Mouse (Mus musculus) left cerebral cortex, postnatal 4 days (tissue): ENCODE results near the gene Polrmt. TPM values are rescaled to one million over a fixed set of nuclear protein-coding genes. Genes with fewer than 3 reads are reported as not detected.
A peak's percentile ranks its signal among the peaks of the same experiment; 100 is the strongest.

ENCODE experiments used
- DNase-seq: peaks from one replicate; pipeline ENCODE4 v3.0.0-alpha.2; 2022
- intact Hi-C: fragments of 180-260 bp; cut with DNase I; formaldehyde crosslinking; loops from one replicate; pipeline ENCODE4 v1.15.1; 2025
- total RNA-seq, 2 experiments: library from RNA; stranded (reverse); gene quantifications; 2 replicates each; pipeline ENCODE4 v1.2.3; 2021

The Polrmt gene
- total RNA-seq, 2 experiments from 2014 or later: 44.8 to 51.8 TPM

- intact Hi-C loops: no loop called here
These were observed 2.6 kb downstream of the Polrmt start for GRCm38 (mm10) chr10:79743650-79744365.

GRCm38 (mm10) chr10:79743161-79743560 lies 3.2 kb downstream of the Polrmt start:
- intact Hi-C loops: no loop called here
- DNase-seq: no peak

More at GRCm38 (mm10) chr10:79743650-79744365, 2.6 kb downstream of the Polrmt start:
- DNase-seq: no peak

GRCm38 (mm10) chr10:79740863-79741262 lies 5.5 kb downstream of the Polrmt start:
- DNase-seq: no peak
- intact Hi-C loops: no loop called here

GRCm38 (mm10) chr10:79739234-79739633 lies 7.1 kb downstream of the Polrmt start:
- no peak for DNase-seq
- intact Hi-C loops: loop anchor here (10.0 kb wide), 1 partner anchor 1816 kb away; the partner anchor contains the start of gene Aes

GRCm38 (mm10) chr10:79738259-79738658 lies 8.1 kb downstream of the Polrmt start:
- intact Hi-C loops: loop anchor here (10.0 kb wide), 1 partner anchor 1817 kb away; the partner anchor contains the start of gene Aes
- no peak for DNase-seq

GRCm38 (mm10) chr10:79736706-79737105 lies 9.7 kb downstream of the Polrmt start:
- DNase-seq: no peak

GRCm38 (mm10) chr10:79735361-79735760 lies 11.0 kb downstream of the Polrmt start:
- intact Hi-C loops: loop anchor here (10.0 kb wide), 1 partner anchor 1819 kb away; the partner anchor contains the start of gene Aes
- DNase-seq: no peak

More at GRCm38 (mm10) chr10:79736706-79737105, 9.7 kb downstream of the Polrmt start:
- intact Hi-C loops: loop anchor here (10.0 kb wide), 1 partner anchor 1818 kb away; the partner anchor contains the start of gene Aes

GRCm38 (mm10) chr10:79733847-79734246 lies 12.5 kb downstream of the Polrmt start:
- no peak for DNase-seq
- intact Hi-C loops: loop anchor here (10.0 kb wide), 1 partner anchor 1821 kb away; the partner anchor contains the start of gene Aes

- intact Hi-C loops: loop anchor here (10.0 kb wide), 1 partner anchor 1822 kb away; the partner anchor contains the start of gene Aes
- no peak for DNase-seq
These were observed 13.9 kb downstream of the Polrmt start for GRCm38 (mm10) chr10:79732500-79732899.

GRCm38 (mm10) chr10:79729357-79729965 lies 16.9 kb downstream of the Polrmt start:
- DNase-seq: peak; percentile 63
- intact Hi-C loops: no loop called here

GRCm38 (mm10) chr10:79728323-79729249 lies 17.8 kb downstream of the Polrmt start:
- intact Hi-C loops: no loop called here
- DNase-seq: no peak

GRCm38 (mm10) chr10:79726090-79726489 lies 20.3 kb downstream of the Polrmt start:
- intact Hi-C loops: no loop called here
- DNase-seq: no peak

GRCm38 (mm10) chr10:79723692-79724091 lies 22.7 kb downstream of the Polrmt start:
- intact Hi-C loops: no loop called here
- no peak for DNase-seq

GRCm38 (mm10) chr10:79723047-79723446 lies 23.3 kb downstream of the Polrmt start:
- intact Hi-C loops: no loop called here
- peak; percentile 67 for DNase-seq

- DNase-seq: no peak
- intact Hi-C loops: no loop called here
These were observed 25.3 kb downstream of the Polrmt start for GRCm38 (mm10) chr10:79721089-79721488.

GRCm38 (mm10) chr10:79717640-79718357 lies 28.6 kb downstream of the Polrmt start:
- peak; percentile 55 for DNase-seq
- intact Hi-C loops: loop anchor here (2.0 kb wide), 1 partner anchor 13 kb away; the partner anchor contains the start of gene Bsg

GRCm38 (mm10) chr10:79716988-79717355 lies 29.4 kb downstream of the Polrmt start:
- intact Hi-C loops: no loop called here
- DNase-seq: no peak

GRCm38 (mm10) chr10:79716254-79716987 lies 30.0 kb downstream of the Polrmt start, which contains the start of gene Hcn2:
Gene Hcn2 (plus strand): TSS chr10:79716634.
- intact Hi-C loops: no loop called here
- DNase-seq: no peak

GRCm38 (mm10) chr10:79714996-79715395 lies 31.4 kb downstream of the Polrmt start:
- DNase-seq: peak; percentile 87
- intact Hi-C loops: no loop called here
